Mouse (Mus musculus) G1E-ER4 (cell line): ENCODE measurements around the gene Ano5. TPM values are rescaled to one million over a fixed set of nuclear protein-coding genes. Genes with fewer than 3 reads are reported as not detected.

Experiments
- GATA1 ChIP-seq: IDR thresholded peaks from one replicate; pipeline ENCODE4 v1.8.0; 2012; ENCODE audit warnings: low read length, inconsistent platforms
- polyA plus RNA-seq: library from polyadenylated mRNA; stranded (reverse); fragments of >175 nt; gene quantifications from 2 replicates; pipeline ENCODE4 v1.2.3, GENCODE M21; 2012

The Ano5 gene
- polyA plus RNA-seq: not detected in 2 replicates

- TF ChIP-seq GATA1: no peak
These were observed at the start of gene Ano5 for GRCm38 (mm10) chr7:51510671-51511651. Ano5 (plus strand) TSS chr7:51511029.

- TF ChIP-seq GATA1: no peak
These were observed 11.4 kb upstream of the Ano5 start for GRCm38 (mm10) chr7:51499396-51499795.

- no peak for TF ChIP-seq GATA1
These were observed 6.9 kb upstream of the Ano5 start for GRCm38 (mm10) chr7:51503940-51504339.

- no peak for TF ChIP-seq GATA1
These were observed 682 bp upstream of the Ano5 start for GRCm38 (mm10) chr7:51510147-51510546.

GRCm38 (mm10) chr7:51539344-51539743 is 28.5 kb downstream of the Ano5 start:
- no peak for TF ChIP-seq GATA1

GRCm38 (mm10) chr7:51540736-51541135 is 29.9 kb downstream of the Ano5 start:
- TF ChIP-seq GATA1: no peak

- TF ChIP-seq GATA1: no peak
These were observed 89.2 kb downstream of the Ano5 start for GRCm38 (mm10) chr7:51600021-51600420.

GRCm38 (mm10) chr7:51603741-51604140 is 92.9 kb downstream of the Ano5 start:
- TF ChIP-seq GATA1: no peak

- no peak for TF ChIP-seq GATA1
These were observed 103.6 kb downstream of the Ano5 start for GRCm38 (mm10) chr7:51614404-51614803.

GRCm38 (mm10) chr7:51617941-51618340 is 107.1 kb downstream of the Ano5 start:
- TF ChIP-seq GATA1: no peak

GRCm38 (mm10) chr7:51618412-51618811 is 107.6 kb downstream of the Ano5 start:
- no peak for TF ChIP-seq GATA1

- TF ChIP-seq GATA1: no peak
These were observed 109.1 kb downstream of the Ano5 start for GRCm38 (mm10) chr7:51619977-51620376.

GRCm38 (mm10) chr7:51621694-51622145 is 110.9 kb downstream of the Ano5 start, which contains the start of gene Slc17a6:
Slc17a6 (plus strand) TSS chr7:51622006.
- TF ChIP-seq GATA1: no peak

- no peak for TF ChIP-seq GATA1
These were observed 111.4 kb downstream of the Ano5 start for GRCm38 (mm10) chr7:51622196-51622595.

- no peak for TF ChIP-seq GATA1
These were observed 111.8 kb downstream of the Ano5 start for GRCm38 (mm10) chr7:51622666-51623065.

- no peak for TF ChIP-seq GATA1
These were observed 113.6 kb downstream of the Ano5 start for GRCm38 (mm10) chr7:51624336-51624897.
